Mouse (Mus musculus): ENCODE measurements around the gene Nup155. TPM values are rescaled to one million over a fixed set of nuclear protein-coding genes. Genes with fewer than 3 reads are reported as not detected.
"Not testable (repeated sequence)": the region's sequence is repeated elsewhere in the genome, so short reads cannot be mapped to it uniquely, and the experiment has no call there.

Gene Nup155
- polyA plus RNA-seq (2014; fragmentation: Nextera tagmentation; extraction: Ambion mirVana), result 23.3 and 25.0 TPM in 2 replicates

DNA sequence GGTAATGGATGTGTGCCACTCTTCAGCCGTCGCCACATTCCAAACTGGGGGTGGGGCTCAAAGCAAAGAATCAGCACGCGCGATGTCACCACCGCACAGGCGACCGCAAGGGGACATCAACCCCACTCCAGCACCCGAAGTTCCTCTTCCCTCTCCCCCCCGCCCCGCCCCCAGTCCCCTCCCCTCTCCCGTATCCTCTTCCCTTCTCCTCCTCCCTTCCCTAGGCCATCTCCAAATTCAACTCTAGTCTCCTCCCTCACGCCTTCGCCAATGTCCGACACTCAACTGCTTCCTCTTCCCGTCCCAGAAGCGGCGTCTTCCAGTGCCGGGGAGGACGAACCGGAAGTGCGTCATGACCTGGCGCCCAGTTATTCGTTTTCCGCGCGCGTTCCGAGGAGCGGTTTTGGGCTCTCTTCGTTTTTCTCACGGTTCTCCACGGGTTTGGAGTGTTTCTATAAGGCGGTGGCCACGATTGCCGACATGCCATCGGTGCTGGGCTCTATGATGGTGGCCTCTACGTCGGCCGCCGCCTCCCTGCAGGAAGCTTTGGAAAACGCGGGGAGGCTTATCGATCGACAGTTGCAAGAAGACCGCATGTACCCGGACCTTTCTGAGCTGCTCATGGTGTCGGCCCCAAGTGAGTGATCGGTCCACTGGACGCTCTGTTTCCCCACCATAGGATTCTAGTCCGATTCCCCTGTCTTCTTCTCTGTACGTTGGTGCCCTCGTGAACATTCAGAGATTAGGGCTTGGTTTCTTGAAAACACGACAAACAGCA is at the start of gene Nup155:
Nup155 (plus strand) TSS at position 308 of the 778 bp plus-strand sequence.
- WGBS, result under 1% methylated on average over 54 of the region's 54 CpGs
- H3K27ac ChIP-seq (ENCODE audit: low read depth), result peak within 1 kb of the TSS; percentile 52
- ATAC-seq (replicated peaks; ENCODE audit: low FRiP score, low TSS enrichment, low read depth), result peak; percentile 98

DNA sequence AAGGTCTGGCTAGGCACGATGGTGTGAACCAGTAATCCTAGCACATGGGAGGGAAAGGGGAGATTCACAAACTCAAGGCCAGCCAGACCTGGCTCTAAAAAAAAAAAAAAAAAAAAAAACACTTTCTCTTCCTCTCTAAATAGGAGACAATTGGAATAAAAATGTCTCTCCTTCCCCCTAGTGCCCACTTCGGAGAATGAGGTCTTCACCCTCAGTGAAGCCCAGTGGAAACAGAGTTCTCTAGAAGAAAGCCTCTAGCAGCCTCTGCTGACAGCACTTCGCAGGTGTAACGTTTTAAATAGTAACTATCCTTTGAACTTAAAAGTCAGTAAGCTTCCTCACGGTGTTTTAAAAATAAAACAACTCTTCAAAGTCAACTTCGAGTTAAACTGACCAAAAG is 43.9 kb upstream of the Nup155 start:
- Histone ChIP-seq H3K9ac (ENCODE audit: low read length) (no peak overlapping the region), H3K27me3 (replicated peaks; ENCODE audit: control insufficient read depth, insufficient read depth, low read length) (no peaks in the 10 kb centered on the region), H3K9me3 (ENCODE audit: control insufficient read depth, low read length) (no peaks in the 10 kb centered on the region), H3K27ac (ENCODE audit: low read depth) (no peak overlapping the region), H3K36me3 (ENCODE audit: control insufficient read depth, insufficient read depth, low read length) (peaks cover 9% of the 10 kb centered on the region; the same call in 1 of the 2 replicates), H3K4me1 (replicated peaks; ENCODE audit: control insufficient read depth, insufficient read depth, low read length) (no peaks in the 10 kb centered on the region), H3K4me2 (ENCODE audit: low read length) (no peak overlapping the region), H3K4me3 (ENCODE audit: low read depth, low read length) (no peak overlapping the region)
- WGBS, result 63% methylated on average over 6 of the region's 6 CpGs
- no peak for DNase-seq (ENCODE audit: low spot score)
- ATAC-seq (replicated peaks; ENCODE audit: low FRiP score, low TSS enrichment, low read depth), result no peak

More for the DNA sequence above, at the start of gene Nup155:
- H3K36me3 ChIP-seq (ENCODE audit: control insufficient read depth, insufficient read depth, low read length), result peaks cover 24% of the 10 kb centered on the region
- no peaks in the 10 kb centered on the region for H3K9me3 ChIP-seq (ENCODE audit: control insufficient read depth, low read length)
- H3K27me3 ChIP-seq (replicated peaks; ENCODE audit: control insufficient read depth, insufficient read depth, low read length), result no peaks in the 10 kb centered on the region
- peaks cover 10% of the 10 kb centered on the region; the same call in 1 of the 2 replicates for H3K4me1 ChIP-seq (replicated peaks; ENCODE audit: control insufficient read depth, insufficient read depth, low read length)
- H3K4me3 ChIP-seq (ENCODE audit: low read depth, low read length), result peak within 1 kb of the TSS; percentile 71
- H3K9ac ChIP-seq (ENCODE audit: low read length), result peak within 1 kb of the TSS; percentile 85
- DNase-seq (ENCODE audit: low spot score), result peak; percentile 96
- peak within 1 kb of the TSS; percentile 89 for H3K4me2 ChIP-seq (ENCODE audit: low read length)

DNA sequence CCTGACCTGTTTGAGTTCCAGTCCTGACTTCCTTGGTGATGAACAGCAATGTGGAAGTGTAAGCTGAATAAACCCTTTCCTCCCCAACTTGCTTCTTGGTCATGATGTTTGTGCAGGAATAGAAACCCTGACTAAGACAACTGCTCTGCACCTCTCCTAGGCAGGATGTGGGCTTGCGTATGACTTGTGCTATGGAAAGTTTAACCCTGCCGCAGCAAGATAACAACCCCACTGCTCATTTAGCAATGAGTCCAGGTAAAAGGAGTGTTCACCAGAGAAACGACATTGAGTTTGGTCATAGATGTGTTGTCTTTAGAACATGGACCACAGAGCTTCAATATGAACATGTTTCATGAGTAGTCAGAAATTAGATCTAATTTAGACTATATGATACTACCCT is 35.9 kb upstream of the Nup155 start:
- not testable (repeated sequence) for H3K4me3 ChIP-seq (ENCODE audit: low read depth, low read length); H3K27ac ChIP-seq (ENCODE audit: low read depth); DNase-seq (ENCODE audit: low spot score); H3K9me3 ChIP-seq (ENCODE audit: control insufficient read depth, low read length); ATAC-seq (replicated peaks; ENCODE audit: low FRiP score, low TSS enrichment, low read depth); H3K9ac ChIP-seq (ENCODE audit: low read length); H3K4me1 ChIP-seq (replicated peaks; ENCODE audit: control insufficient read depth, insufficient read depth, low read length); H3K27me3 ChIP-seq (replicated peaks; ENCODE audit: control insufficient read depth, insufficient read depth, low read length); H3K4me2 ChIP-seq (ENCODE audit: low read length)
- WGBS, result 96% methylated on average over 3 of the region's 3 CpGs
- peaks cover 30% of the 10 kb centered on the region for H3K36me3 ChIP-seq (ENCODE audit: control insufficient read depth, insufficient read depth, low read length)

DNA sequence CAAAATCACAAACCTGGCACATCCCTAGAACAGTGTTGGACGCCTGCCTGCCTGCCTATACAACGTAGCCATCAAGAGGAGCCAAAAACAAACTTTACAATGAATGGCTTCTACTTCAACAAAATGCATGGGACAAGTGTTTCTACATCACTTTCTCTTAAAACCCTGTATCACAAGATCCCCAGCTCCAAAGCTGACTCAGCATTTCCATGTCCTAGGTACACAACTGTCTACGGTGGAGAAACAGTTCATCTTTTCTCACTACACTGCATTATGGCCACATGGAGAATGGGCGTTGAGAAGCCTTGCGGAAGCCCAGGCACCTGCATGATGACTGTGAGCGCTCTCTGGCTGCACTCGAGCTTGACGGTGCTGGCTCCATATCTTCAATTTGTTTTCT is 26.9 kb upstream of the Nup155 start:
- WGBS, result 94% methylated on average over 8 of the region's 8 CpGs
- ATAC-seq (replicated peaks; ENCODE audit: low FRiP score, low TSS enrichment, low read depth) (no peak), DNase-seq (ENCODE audit: low spot score) (no peak)

DNA sequence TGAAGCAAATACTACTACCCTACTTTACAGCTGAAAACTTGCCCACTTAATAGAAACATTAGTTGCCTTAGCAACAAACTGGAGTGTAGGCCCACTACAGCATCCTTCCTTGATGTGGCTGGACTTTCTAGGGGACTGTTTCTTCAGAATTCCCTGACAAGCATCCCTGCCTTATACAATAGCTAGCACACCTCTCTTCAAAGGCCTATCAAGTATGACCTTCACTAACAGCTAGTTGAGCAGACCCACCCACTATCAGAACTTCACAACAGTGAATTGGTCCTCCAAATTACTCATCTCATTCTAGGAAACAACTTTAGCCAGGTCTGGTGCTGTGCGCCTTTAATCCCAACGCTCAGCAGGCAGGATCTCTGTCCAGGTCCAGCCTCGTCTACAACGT is 21.8 kb upstream of the Nup155 start:
- Histone ChIP-seq H3K27me3 (replicated peaks; ENCODE audit: control insufficient read depth, insufficient read depth, low read length) (no peaks in the 10 kb centered on the region), H3K4me3 (ENCODE audit: low read depth, low read length) (no peak overlapping the region), H3K27ac (ENCODE audit: low read depth) (no peak overlapping the region), H3K9me3 (ENCODE audit: control insufficient read depth, low read length) (no peaks in the 10 kb centered on the region), H3K9ac (ENCODE audit: low read length) (no peak overlapping the region), H3K36me3 (ENCODE audit: control insufficient read depth, insufficient read depth, low read length) (peaks cover 25% of the 10 kb centered on the region), H3K4me2 (ENCODE audit: low read length) (no peak overlapping the region), H3K4me1 (replicated peaks; ENCODE audit: control insufficient read depth, insufficient read depth, low read length) (no peaks in the 10 kb centered on the region)
- DNase-seq (ENCODE audit: low spot score) (no peak), ATAC-seq (replicated peaks; ENCODE audit: low FRiP score, low TSS enrichment, low read depth) (no peak)
- 91% methylated on average over 4 of the region's 4 CpGs for WGBS

More for the DNA sequence above, 26.9 kb upstream of the Nup155 start:
- Histone ChIP-seq H3K9me3 (ENCODE audit: control insufficient read depth, low read length) (no peaks in the 10 kb centered on the region), H3K4me1 (replicated peaks; ENCODE audit: control insufficient read depth, insufficient read depth, low read length) (no peaks in the 10 kb centered on the region), H3K4me3 (ENCODE audit: low read depth, low read length) (no peak overlapping the region), H3K27me3 (replicated peaks; ENCODE audit: control insufficient read depth, insufficient read depth, low read length) (no peaks in the 10 kb centered on the region), H3K27ac (ENCODE audit: low read depth) (no peak overlapping the region), H3K4me2 (ENCODE audit: low read length) (no peak overlapping the region), H3K9ac (ENCODE audit: low read length) (no peak overlapping the region), H3K36me3 (ENCODE audit: control insufficient read depth, insufficient read depth, low read length) (peaks cover 39% of the 10 kb centered on the region)

DNA sequence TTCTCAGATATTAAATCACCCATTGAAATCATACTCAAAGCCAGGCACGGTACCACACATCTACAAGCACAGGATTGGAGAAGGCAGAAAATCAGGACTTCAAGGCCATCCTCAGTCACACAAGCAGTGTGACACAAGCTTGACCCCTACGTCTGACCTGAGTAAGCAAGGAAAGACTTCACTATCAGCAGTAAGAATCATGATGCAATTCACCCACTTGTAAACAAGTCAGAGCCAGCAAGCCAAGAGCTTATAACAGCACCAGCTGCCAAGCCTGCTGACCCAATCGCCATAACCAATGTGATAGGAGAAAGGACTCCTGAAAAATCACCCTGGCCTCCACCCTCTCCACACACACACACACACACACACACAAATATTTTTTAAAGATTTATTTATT is 20.4 kb upstream of the Nup155 start:
- no peak overlapping the region for H3K9ac ChIP-seq (ENCODE audit: low read length)
- H3K9me3 ChIP-seq (ENCODE audit: control insufficient read depth, low read length), result no peaks in the 10 kb centered on the region
- ATAC-seq (replicated peaks; ENCODE audit: low FRiP score, low TSS enrichment, low read depth) (no peak), DNase-seq (ENCODE audit: low spot score) (no peak)
- no peaks in the 10 kb centered on the region for H3K4me1 ChIP-seq (replicated peaks; ENCODE audit: control insufficient read depth, insufficient read depth, low read length)
- no peak overlapping the region for H3K4me2 ChIP-seq (ENCODE audit: low read length)
- H3K36me3 ChIP-seq (ENCODE audit: control insufficient read depth, insufficient read depth, low read length), result peaks cover 35% of the 10 kb centered on the region
- WGBS, result 78% methylated on average over 3 of the region's 3 CpGs
- no peak overlapping the region for H3K4me3 ChIP-seq (ENCODE audit: low read depth, low read length)
- H3K27ac ChIP-seq (ENCODE audit: low read depth), result no peak overlapping the region
- no peaks in the 10 kb centered on the region for H3K27me3 ChIP-seq (replicated peaks; ENCODE audit: control insufficient read depth, insufficient read depth, low read length)

DNA sequence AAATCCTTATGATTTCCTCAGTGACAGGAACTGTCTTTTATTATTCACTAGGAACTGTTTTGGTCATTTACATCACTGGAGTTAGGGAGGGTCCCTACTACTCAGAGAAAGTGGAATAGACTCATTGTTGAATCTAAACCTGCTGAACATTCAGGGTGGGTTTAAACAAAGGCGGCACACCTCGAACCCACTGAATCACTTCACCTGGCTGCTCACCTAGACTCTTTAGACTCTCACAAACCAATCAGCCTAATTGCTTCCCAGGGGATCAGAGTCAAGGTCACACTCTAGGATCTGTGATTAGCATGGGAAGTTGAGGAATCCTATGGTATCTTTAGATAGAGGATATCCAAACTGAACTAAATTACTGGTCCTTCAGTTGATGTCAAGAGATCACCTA is 18.4 kb upstream of the Nup155 start:
- Histone ChIP-seq H3K27me3 (replicated peaks; ENCODE audit: control insufficient read depth, insufficient read depth, low read length) (no peaks in the 10 kb centered on the region), H3K4me1 (replicated peaks; ENCODE audit: control insufficient read depth, insufficient read depth, low read length) (no peaks in the 10 kb centered on the region), H3K9me3 (ENCODE audit: control insufficient read depth, low read length) (no peaks in the 10 kb centered on the region), H3K27ac (ENCODE audit: low read depth) (no peak overlapping the region), H3K4me2 (ENCODE audit: low read length) (no peak overlapping the region), H3K36me3 (ENCODE audit: control insufficient read depth, insufficient read depth, low read length) (peaks cover 44% of the 10 kb centered on the region), H3K4me3 (ENCODE audit: low read depth, low read length) (no peak overlapping the region), H3K9ac (ENCODE audit: low read length) (no peak overlapping the region)
- ATAC-seq (replicated peaks; ENCODE audit: low FRiP score, low TSS enrichment, low read depth), result no peak
- no peak for DNase-seq (ENCODE audit: low spot score)
- 97% methylated on average over 2 of the region's 2 CpGs for WGBS

DNA sequence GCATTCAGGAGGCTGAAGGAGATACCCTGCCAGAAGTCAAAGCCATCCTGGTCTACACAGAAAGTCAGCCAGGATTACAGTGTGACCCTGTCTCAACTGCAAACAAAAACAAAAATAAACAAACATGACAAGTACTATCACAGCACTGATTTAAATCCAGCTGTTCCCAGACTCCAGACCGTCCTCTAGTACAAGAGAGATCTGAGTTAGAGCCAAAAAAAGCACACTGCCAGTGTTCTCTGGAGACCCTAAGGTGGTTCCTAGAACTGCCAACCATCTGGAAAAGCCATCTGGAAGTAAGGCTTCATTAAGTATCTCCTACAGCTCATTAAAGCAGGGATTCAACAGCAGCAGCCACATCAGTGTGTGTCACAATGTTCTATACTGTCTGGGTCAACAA is 16.4 kb upstream of the Nup155 start:
- not testable (repeated sequence) for H3K4me1 ChIP-seq (replicated peaks; ENCODE audit: control insufficient read depth, insufficient read depth, low read length); H3K9me3 ChIP-seq (ENCODE audit: control insufficient read depth, low read length); H3K4me3 ChIP-seq (ENCODE audit: low read depth, low read length); H3K4me2 ChIP-seq (ENCODE audit: low read length); ATAC-seq (replicated peaks; ENCODE audit: low FRiP score, low TSS enrichment, low read depth); H3K27me3 ChIP-seq (replicated peaks; ENCODE audit: control insufficient read depth, insufficient read depth, low read length); H3K9ac ChIP-seq (ENCODE audit: low read length); H3K27ac ChIP-seq (ENCODE audit: low read depth); DNase-seq (ENCODE audit: low spot score)
- peaks cover 56% of the 10 kb centered on the region for H3K36me3 ChIP-seq (ENCODE audit: control insufficient read depth, insufficient read depth, low read length)
- 81% methylated on average over 1 of the region's 1 CpGs for WGBS

DNA sequence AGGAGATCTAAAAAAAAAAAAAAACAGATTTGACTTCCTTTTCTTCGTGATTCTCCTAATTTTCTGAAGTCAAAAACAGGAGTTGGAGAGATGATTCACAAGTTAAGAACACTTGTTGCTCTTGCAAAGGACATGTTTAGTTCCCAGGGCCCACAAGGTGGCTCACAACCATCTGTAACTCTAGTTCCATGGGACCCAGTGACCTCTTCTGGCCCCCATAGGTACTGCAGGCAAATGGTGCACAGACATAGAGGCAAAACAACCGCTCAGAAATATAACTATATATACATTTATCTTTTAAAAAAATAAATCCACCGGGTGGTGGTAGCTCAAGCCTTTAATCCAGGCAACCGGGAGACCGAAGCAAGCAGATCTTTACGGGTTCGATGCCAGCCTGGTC is 11.2 kb upstream of the Nup155 start:
- H3K9ac ChIP-seq (ENCODE audit: low read length), result no peak overlapping the region
- no peaks in the 10 kb centered on the region for H3K4me1 ChIP-seq (replicated peaks; ENCODE audit: control insufficient read depth, insufficient read depth, low read length)
- H3K27ac ChIP-seq (ENCODE audit: low read depth), result no peak overlapping the region
- DNase-seq (ENCODE audit: low spot score) (peak; percentile 79), ATAC-seq (replicated peaks; ENCODE audit: low FRiP score, low TSS enrichment, low read depth) (no peak)
- no peaks in the 10 kb centered on the region for H3K27me3 ChIP-seq (replicated peaks; ENCODE audit: control insufficient read depth, insufficient read depth, low read length)
- H3K9me3 ChIP-seq (ENCODE audit: control insufficient read depth, low read length), result no peaks in the 10 kb centered on the region
- H3K4me2 ChIP-seq (ENCODE audit: low read length), result peak overlapping the region; percentile 71
- 26% methylated on average over 7 of the region's 7 CpGs for WGBS
- peaks cover 29% of the 10 kb centered on the region for H3K36me3 ChIP-seq (ENCODE audit: control insufficient read depth, insufficient read depth, low read length)
- H3K4me3 ChIP-seq (ENCODE audit: low read depth, low read length), result peak overlapping the region; percentile 70; the same call in 1 of the 2 replicates
